Mouse (Mus musculus): ENCODE measurements around the gene Rcan1. TPM values are rescaled to one million over a fixed set of nuclear protein-coding genes. Genes with fewer than 3 reads are reported as not detected.
A peak's percentile ranks its signal among the peaks of the same experiment; 100 is the strongest.

Rcan1 gene
- polyA plus RNA-seq, 1 experiment from 2014 or later, result 23.0 TPM

- no peaks in the 10 kb centered on the region for H3K36me3 ChIP-seq (ENCODE audit: control insufficient read depth, insufficient read depth, low read length)
- H3K9ac ChIP-seq (ENCODE audit: low read depth, low read length), result no peak overlapping the region
- WGBS, result 57% methylated on average over 14 of the region's 14 CpGs
- H3K27ac ChIP-seq (ENCODE audit: low read depth, low read length), result no peak overlapping the region
- H3K4me2 ChIP-seq (replicated peaks; ENCODE audit: low read depth, low read length), result peak overlapping the region; percentile 84; the same call in 1 of the 2 replicates
- no peaks in the 10 kb centered on the region for H3K9me3 ChIP-seq (ENCODE audit: control insufficient read depth, low read length)
- H3K4me1 ChIP-seq (ENCODE audit: control insufficient read depth, insufficient read depth, low read length), result peaks cover 9% of the 10 kb centered on the region
- peak overlapping the region; percentile 91; the same call in 1 of the 2 replicates for H3K4me3 ChIP-seq (ENCODE audit: low read length)
- no peaks in the 10 kb centered on the region for H3K27me3 ChIP-seq (ENCODE audit: control insufficient read depth, insufficient read depth, low read length)
- no peak for ATAC-seq (ENCODE audit: low FRiP score, low TSS enrichment)
These were observed 6.2 kb downstream of the Rcan1 start for GRCm38 (mm10) chr16:92464390-92464972.

GRCm38 (mm10) chr16:92461412-92461811, 9.3 kb downstream of the Rcan1 start:
- Histone ChIP-seq H3K4me3 (ENCODE audit: low read length) (no peak overlapping the region), H3K4me2 (replicated peaks; ENCODE audit: low read depth, low read length) (no peak overlapping the region), H3K27ac (ENCODE audit: low read depth, low read length) (no peak overlapping the region), H3K36me3 (ENCODE audit: control insufficient read depth, insufficient read depth, low read length) (no peaks in the 10 kb centered on the region), H3K4me1 (ENCODE audit: control insufficient read depth, insufficient read depth, low read length) (peaks cover 9% of the 10 kb centered on the region), H3K9me3 (ENCODE audit: control insufficient read depth, low read length) (no peaks in the 10 kb centered on the region), H3K27me3 (ENCODE audit: control insufficient read depth, insufficient read depth, low read length) (no peaks in the 10 kb centered on the region), H3K9ac (ENCODE audit: low read depth, low read length) (no peak overlapping the region)
- no peak for ATAC-seq (ENCODE audit: low FRiP score, low TSS enrichment)
- WGBS, result 71% methylated on average over 6 of the region's 6 CpGs

- no peak overlapping the region for H3K4me3 ChIP-seq (ENCODE audit: low read length)
- 30% methylated on average over 7 of the region's 7 CpGs for WGBS
- peak; percentile 18; the same call in 1 of the 2 replicates for ATAC-seq (ENCODE audit: low FRiP score, low TSS enrichment)
- H3K9ac ChIP-seq (ENCODE audit: low read depth, low read length), result no peak overlapping the region
- H3K4me2 ChIP-seq (replicated peaks; ENCODE audit: low read depth, low read length), result no peak overlapping the region
- H3K27ac ChIP-seq (ENCODE audit: low read depth, low read length), result no peak overlapping the region
- no peaks in the 10 kb centered on the region for H3K9me3 ChIP-seq (ENCODE audit: control insufficient read depth, low read length)
- H3K4me1 ChIP-seq (ENCODE audit: control insufficient read depth, insufficient read depth, low read length), result no peaks in the 10 kb centered on the region
- no peaks in the 10 kb centered on the region for H3K27me3 ChIP-seq (ENCODE audit: control insufficient read depth, insufficient read depth, low read length)
- H3K36me3 ChIP-seq (ENCODE audit: control insufficient read depth, insufficient read depth, low read length), result no peaks in the 10 kb centered on the region
These were observed 13.1 kb downstream of the Rcan1 start for GRCm38 (mm10) chr16:92457594-92457993.

- ATAC-seq (ENCODE audit: low FRiP score, low TSS enrichment), result no peak
- 87% methylated on average over 5 of the region's 5 CpGs for WGBS
- Histone ChIP-seq H3K27ac (ENCODE audit: low read depth, low read length) (no peak overlapping the region), H3K4me1 (ENCODE audit: control insufficient read depth, insufficient read depth, low read length) (no peaks in the 10 kb centered on the region), H3K36me3 (ENCODE audit: control insufficient read depth, insufficient read depth, low read length) (peaks cover 3% of the 10 kb centered on the region), H3K27me3 (ENCODE audit: control insufficient read depth, insufficient read depth, low read length) (no peaks in the 10 kb centered on the region), H3K4me2 (replicated peaks; ENCODE audit: low read depth, low read length) (no peak overlapping the region), H3K4me3 (ENCODE audit: low read length) (no peak overlapping the region), H3K9ac (ENCODE audit: low read depth, low read length) (no peak overlapping the region), H3K9me3 (ENCODE audit: control insufficient read depth, low read length) (no peaks in the 10 kb centered on the region)
These were observed 14.7 kb downstream of the Rcan1 start for GRCm38 (mm10) chr16:92455969-92456368.

- H3K27me3 ChIP-seq (ENCODE audit: control insufficient read depth, insufficient read depth, low read length), result no peaks in the 10 kb centered on the region
- no peak overlapping the region for H3K4me2 ChIP-seq (replicated peaks; ENCODE audit: low read depth, low read length)
- H3K9me3 ChIP-seq (ENCODE audit: control insufficient read depth, low read length), result no peaks in the 10 kb centered on the region
- H3K4me3 ChIP-seq (ENCODE audit: low read length), result no peak overlapping the region
- no peak overlapping the region for H3K9ac ChIP-seq (ENCODE audit: low read depth, low read length)
- peaks cover 3% of the 10 kb centered on the region for H3K36me3 ChIP-seq (ENCODE audit: control insufficient read depth, insufficient read depth, low read length)
- H3K27ac ChIP-seq (ENCODE audit: low read depth, low read length), result no peak overlapping the region
- 69% methylated on average over 8 of the region's 8 CpGs for WGBS
- ATAC-seq (ENCODE audit: low FRiP score, low TSS enrichment), result no peak
- H3K4me1 ChIP-seq (ENCODE audit: control insufficient read depth, insufficient read depth, low read length), result no peaks in the 10 kb centered on the region
These were observed 15.2 kb downstream of the Rcan1 start for GRCm38 (mm10) chr16:92455488-92455887.

- ATAC-seq (ENCODE audit: low FRiP score, low TSS enrichment), result no peak
- 84% methylated on average over 18 of the region's 18 CpGs for WGBS
- Histone ChIP-seq H3K4me1 (ENCODE audit: control insufficient read depth, insufficient read depth, low read length) (no peaks in the 10 kb centered on the region), H3K9ac (ENCODE audit: low read depth, low read length) (no peak overlapping the region), H3K4me2 (replicated peaks; ENCODE audit: low read depth, low read length) (no peak overlapping the region), H3K9me3 (ENCODE audit: control insufficient read depth, low read length) (no peaks in the 10 kb centered on the region), H3K27me3 (ENCODE audit: control insufficient read depth, insufficient read depth, low read length) (no peaks in the 10 kb centered on the region), H3K4me3 (ENCODE audit: low read length) (no peak overlapping the region), H3K36me3 (ENCODE audit: control insufficient read depth, insufficient read depth, low read length) (peaks cover 3% of the 10 kb centered on the region), H3K27ac (ENCODE audit: low read depth, low read length) (no peak overlapping the region)
These were observed 16.2 kb downstream of the Rcan1 start for GRCm38 (mm10) chr16:92454495-92454894.

- Histone ChIP-seq H3K27me3 (ENCODE audit: control insufficient read depth, insufficient read depth, low read length) (no peaks in the 10 kb centered on the region), H3K4me1 (ENCODE audit: control insufficient read depth, insufficient read depth, low read length) (no peaks in the 10 kb centered on the region), H3K27ac (ENCODE audit: low read depth, low read length) (no peak overlapping the region), H3K9ac (ENCODE audit: low read depth, low read length) (no peak overlapping the region), H3K4me2 (replicated peaks; ENCODE audit: low read depth, low read length) (no peak overlapping the region), H3K36me3 (ENCODE audit: control insufficient read depth, insufficient read depth, low read length) (peaks cover 3% of the 10 kb centered on the region), H3K9me3 (ENCODE audit: control insufficient read depth, low read length) (no peaks in the 10 kb centered on the region), H3K4me3 (ENCODE audit: low read length) (no peak overlapping the region)
- ATAC-seq (ENCODE audit: low FRiP score, low TSS enrichment), result no peak
- WGBS, result 92% methylated on average over 7 of the region's 7 CpGs
These were observed 16.7 kb downstream of the Rcan1 start for GRCm38 (mm10) chr16:92454002-92454401.

- no peak overlapping the region for H3K4me2 ChIP-seq (replicated peaks; ENCODE audit: low read depth, low read length)
- WGBS, result 68% methylated on average over 8 of the region's 8 CpGs
- peak; percentile 33; the same call in 1 of the 2 replicates for ATAC-seq (ENCODE audit: low FRiP score, low TSS enrichment)
- no peak overlapping the region for H3K9ac ChIP-seq (ENCODE audit: low read depth, low read length)
- no peaks in the 10 kb centered on the region for H3K9me3 ChIP-seq (ENCODE audit: control insufficient read depth, low read length)
- no peak overlapping the region for H3K27ac ChIP-seq (ENCODE audit: low read depth, low read length)
- H3K4me1 ChIP-seq (ENCODE audit: control insufficient read depth, insufficient read depth, low read length), result no peaks in the 10 kb centered on the region
- H3K27me3 ChIP-seq (ENCODE audit: control insufficient read depth, insufficient read depth, low read length), result no peaks in the 10 kb centered on the region
- peaks cover 3% of the 10 kb centered on the region for H3K36me3 ChIP-seq (ENCODE audit: control insufficient read depth, insufficient read depth, low read length)
- no peak overlapping the region for H3K4me3 ChIP-seq (ENCODE audit: low read length)
These were observed 18.1 kb downstream of the Rcan1 start for GRCm38 (mm10) chr16:92452609-92453008.

GRCm38 (mm10) chr16:92451516-92452072, 19.1 kb downstream of the Rcan1 start:
- H3K27ac ChIP-seq (ENCODE audit: low read depth, low read length), result no peak overlapping the region
- no peak for ATAC-seq (ENCODE audit: low FRiP score, low TSS enrichment)
- no peak overlapping the region for H3K9ac ChIP-seq (ENCODE audit: low read depth, low read length)
- H3K4me3 ChIP-seq (ENCODE audit: low read length), result no peak overlapping the region
- WGBS, result 95% methylated on average over 17 of the region's 17 CpGs
- no peaks in the 10 kb centered on the region for H3K4me1 ChIP-seq (ENCODE audit: control insufficient read depth, insufficient read depth, low read length)
- no peaks in the 10 kb centered on the region for H3K27me3 ChIP-seq (ENCODE audit: control insufficient read depth, insufficient read depth, low read length)
- peaks cover 3% of the 10 kb centered on the region for H3K36me3 ChIP-seq (ENCODE audit: control insufficient read depth, insufficient read depth, low read length)
- no peak overlapping the region for H3K4me2 ChIP-seq (replicated peaks; ENCODE audit: low read depth, low read length)
- no peaks in the 10 kb centered on the region for H3K9me3 ChIP-seq (ENCODE audit: control insufficient read depth, low read length)

Data from kidney, embryonic 14.5 days (tissue).